Mouse (Mus musculus): ENCODE data around the gene Tigd3. TPM values are rescaled to one million over a fixed set of nuclear protein-coding genes. Genes with fewer than 3 reads are reported as not detected.

The Tigd3 gene
- polyA plus RNA-seq, 1 experiment from 2014 or later: 1.8 TPM

GRCm38 (mm10) chr19:5845319-5846135 is 48.4 kb downstream of the Tigd3 start:
- Histone ChIP-seq H3K9ac (ENCODE audit: low read length) (peak overlapping the region; percentile 75), H3K4me1 (ENCODE audit: control insufficient read depth in 2 of 2, insufficient read depth in 2 of 2, low read length in 2 of 2) (peaks cover 71 to 91% of the 10 kb centered on the region in 2 experiments), H3K9me3 (ENCODE audit: control insufficient read depth, low read length) (no peaks in the 10 kb centered on the region), H3K4me2 (ENCODE audit: low read length) (peak overlapping the region; percentile 66), H3K36me3 (ENCODE audit: control insufficient read depth, insufficient read depth, low read length) (no peaks in the 10 kb centered on the region), H3K4me3 (ENCODE audit: control insufficient read depth in 1 of 2, insufficient read depth in 1 of 2, low read depth in 1 of 2, low read length in 2 of 2) (peak overlapping the region; percentile 31 to 44), H3K27me3 (ENCODE audit: control insufficient read depth, insufficient read depth, low read length) (no peaks in the 10 kb centered on the region), H3K27ac (replicated peaks in 1 of 2; ENCODE audit: control insufficient read depth in 1 of 2, insufficient read depth in 1 of 2, low read depth in 2 of 2, low read length in 2 of 2) (peak overlapping the region; percentile 95 to 98)
- ATAC-seq (ENCODE audit: insufficient number of reproducible peaks, insufficient read depth, low FRiP score, low read depth): peak; percentile 43
- WGBS: 5% methylated on average over 45 of the region's 45 CpGs

GRCm38 (mm10) chr19:5844831-5845318 is 49.1 kb downstream of the Tigd3 start:
- WGBS: 57% methylated on average over 12 of the region's 12 CpGs
- no peak for ATAC-seq (ENCODE audit: insufficient number of reproducible peaks, insufficient read depth, low FRiP score, low read depth)
- Histone ChIP-seq H3K9ac (ENCODE audit: low read length) (peak overlapping the region; percentile 75), H3K27ac (replicated peaks in 1 of 2; ENCODE audit: control insufficient read depth in 1 of 2, insufficient read depth in 1 of 2, low read depth in 2 of 2, low read length in 2 of 2) (peak overlapping the region; percentile 95 to 98), H3K4me3 (ENCODE audit: control insufficient read depth in 1 of 2, insufficient read depth in 1 of 2, low read depth in 1 of 2, low read length in 2 of 2) (peak overlapping the region; percentile 25 to 44), H3K9me3 (ENCODE audit: control insufficient read depth, low read length) (no peaks in the 10 kb centered on the region), H3K27me3 (ENCODE audit: control insufficient read depth, insufficient read depth, low read length) (no peaks in the 10 kb centered on the region), H3K4me2 (ENCODE audit: low read length) (peak overlapping the region; percentile 66), H3K4me1 (ENCODE audit: control insufficient read depth in 2 of 2, insufficient read depth in 2 of 2, low read length in 2 of 2) (peaks cover 67 to 92% of the 10 kb centered on the region in 2 experiments), H3K36me3 (ENCODE audit: control insufficient read depth, insufficient read depth, low read length) (no peaks in the 10 kb centered on the region)

- no peak for ATAC-seq (ENCODE audit: insufficient number of reproducible peaks, insufficient read depth, low FRiP score, low read depth)
Observed at GRCm38 (mm10) chr19:5843781-5844691, 49.9 kb downstream of the Tigd3 start.

GRCm38 (mm10) chr19:5842785-5843730 is 50.9 kb downstream of the Tigd3 start:
- ATAC-seq (ENCODE audit: insufficient number of reproducible peaks, insufficient read depth, low FRiP score, low read depth): no peak
- H3K9me3 ChIP-seq (ENCODE audit: control insufficient read depth, low read length): no peaks in the 10 kb centered on the region
- H3K27me3 ChIP-seq (ENCODE audit: control insufficient read depth, insufficient read depth, low read length): no peaks in the 10 kb centered on the region
- 77% methylated on average over 9 of the region's 9 CpGs for WGBS
- peak overlapping the region; percentile 23 to 98; a peak in 2 of 4 replicates for H3K27ac ChIP-seq (replicated peaks in 1 of 2; ENCODE audit: control insufficient read depth in 1 of 2, insufficient read depth in 1 of 2, low read depth in 2 of 2, low read length in 2 of 2)
- H3K4me2 ChIP-seq (ENCODE audit: low read length): peak overlapping the region; percentile 66
- peaks cover 50 to 75% of the 10 kb centered on the region in 2 experiments for H3K4me1 ChIP-seq (ENCODE audit: control insufficient read depth in 2 of 2, insufficient read depth in 2 of 2, low read length in 2 of 2)
- H3K4me3 ChIP-seq (ENCODE audit: control insufficient read depth in 1 of 2, insufficient read depth in 1 of 2, low read depth in 1 of 2, low read length in 2 of 2): peak overlapping the region; percentile 25 to 44; a peak in 3 of 4 replicates
- peak overlapping the region; percentile 22; the same call in 1 of the 2 replicates for H3K9ac ChIP-seq (ENCODE audit: low read length)
- H3K36me3 ChIP-seq (ENCODE audit: control insufficient read depth, insufficient read depth, low read length): no peaks in the 10 kb centered on the region

More at GRCm38 (mm10) chr19:5843781-5844691, 49.9 kb downstream of the Tigd3 start:
- no peaks in the 10 kb centered on the region for H3K9me3 ChIP-seq (ENCODE audit: control insufficient read depth, low read length)
- peak overlapping the region; percentile 25 to 44 for H3K4me3 ChIP-seq (ENCODE audit: control insufficient read depth in 1 of 2, insufficient read depth in 1 of 2, low read depth in 1 of 2, low read length in 2 of 2)
- no peaks in the 10 kb centered on the region for H3K36me3 ChIP-seq (ENCODE audit: control insufficient read depth, insufficient read depth, low read length)
- 69% methylated on average over 30 of the region's 30 CpGs for WGBS
- peak overlapping the region; percentile 75 for H3K9ac ChIP-seq (ENCODE audit: low read length)
- H3K4me2 ChIP-seq (ENCODE audit: low read length): peak overlapping the region; percentile 66
- peak overlapping the region; percentile 95 to 98; a peak in 3 of 4 replicates for H3K27ac ChIP-seq (replicated peaks in 1 of 2; ENCODE audit: control insufficient read depth in 1 of 2, insufficient read depth in 1 of 2, low read depth in 2 of 2, low read length in 2 of 2)
- no peaks in the 10 kb centered on the region for H3K27me3 ChIP-seq (ENCODE audit: control insufficient read depth, insufficient read depth, low read length)
- H3K4me1 ChIP-seq (ENCODE audit: control insufficient read depth in 2 of 2, insufficient read depth in 2 of 2, low read length in 2 of 2): peaks cover 60 to 85% of the 10 kb centered on the region in 2 experiments

GRCm38 (mm10) chr19:5841999-5842784 is 51.8 kb downstream of the Tigd3 start:
- H3K9me3 ChIP-seq (ENCODE audit: control insufficient read depth, low read length): no peaks in the 10 kb centered on the region
- peaks cover 45 to 75% of the 10 kb centered on the region in 2 experiments for H3K4me1 ChIP-seq (ENCODE audit: control insufficient read depth in 2 of 2, insufficient read depth in 2 of 2, low read length in 2 of 2)
- no peak for ATAC-seq (ENCODE audit: insufficient number of reproducible peaks, insufficient read depth, low FRiP score, low read depth)
- H3K27ac ChIP-seq (replicated peaks in 1 of 2; ENCODE audit: control insufficient read depth in 1 of 2, insufficient read depth in 1 of 2, low read depth in 2 of 2, low read length in 2 of 2): peak overlapping the region; percentile 23 to 39; a peak in 3 of 4 replicates
- H3K4me2 ChIP-seq (ENCODE audit: low read length): peak overlapping the region; percentile 66
- H3K36me3 ChIP-seq (ENCODE audit: control insufficient read depth, insufficient read depth, low read length): no peaks in the 10 kb centered on the region
- 76% methylated on average over 5 of the region's 5 CpGs for WGBS
- H3K27me3 ChIP-seq (ENCODE audit: control insufficient read depth, insufficient read depth, low read length): no peaks in the 10 kb centered on the region
- peak overlapping the region; percentile 36; the same call in 1 of the 2 replicates for H3K9ac ChIP-seq (ENCODE audit: low read length)
- 0 out of 4 replicates have a peak overlapping the region, but pooled peaks of 1 of the 2 experiments have one; percentile 25 for H3K4me3 ChIP-seq (ENCODE audit: control insufficient read depth in 1 of 2, insufficient read depth in 1 of 2, low read depth in 1 of 2, low read length in 2 of 2)

GRCm38 (mm10) chr19:5841389-5841946 is 52.5 kb downstream of the Tigd3 start:
- H3K4me1 ChIP-seq (ENCODE audit: control insufficient read depth in 2 of 2, insufficient read depth in 2 of 2, low read length in 2 of 2): peaks cover 45 to 75% of the 10 kb centered on the region in 2 experiments
- peak overlapping the region; percentile 25; the same call in 1 of the 2 replicates for H3K4me2 ChIP-seq (ENCODE audit: low read length)
- no peak for ATAC-seq (ENCODE audit: insufficient number of reproducible peaks, insufficient read depth, low FRiP score, low read depth)
- H3K4me3 ChIP-seq (ENCODE audit: control insufficient read depth in 1 of 2, insufficient read depth in 1 of 2, low read depth in 1 of 2, low read length in 2 of 2): no peak overlapping the region
- H3K9ac ChIP-seq (ENCODE audit: low read length): peak overlapping the region; percentile 30
- no peaks in the 10 kb centered on the region for H3K36me3 ChIP-seq (ENCODE audit: control insufficient read depth, insufficient read depth, low read length)
- no peaks in the 10 kb centered on the region for H3K27me3 ChIP-seq (ENCODE audit: control insufficient read depth, insufficient read depth, low read length)
- H3K27ac ChIP-seq (replicated peaks in 1 of 2; ENCODE audit: control insufficient read depth in 1 of 2, insufficient read depth in 1 of 2, low read depth in 2 of 2, low read length in 2 of 2): peak overlapping the region; percentile 36 to 50; a peak in 3 of 4 replicates
- WGBS: 65% methylated on average over 4 of the region's 4 CpGs
- no peaks in the 10 kb centered on the region for H3K9me3 ChIP-seq (ENCODE audit: control insufficient read depth, low read length)

Data from heart, embryonic 14.5 days (tissue).